Mouse (Mus musculus): ENCODE results near the gene Prr3.
"Not testable (repeated sequence)": the region's sequence is repeated elsewhere in the genome, so short reads cannot be mapped to it uniquely, and the experiment has no call there.

The Prr3 gene

DNA sequence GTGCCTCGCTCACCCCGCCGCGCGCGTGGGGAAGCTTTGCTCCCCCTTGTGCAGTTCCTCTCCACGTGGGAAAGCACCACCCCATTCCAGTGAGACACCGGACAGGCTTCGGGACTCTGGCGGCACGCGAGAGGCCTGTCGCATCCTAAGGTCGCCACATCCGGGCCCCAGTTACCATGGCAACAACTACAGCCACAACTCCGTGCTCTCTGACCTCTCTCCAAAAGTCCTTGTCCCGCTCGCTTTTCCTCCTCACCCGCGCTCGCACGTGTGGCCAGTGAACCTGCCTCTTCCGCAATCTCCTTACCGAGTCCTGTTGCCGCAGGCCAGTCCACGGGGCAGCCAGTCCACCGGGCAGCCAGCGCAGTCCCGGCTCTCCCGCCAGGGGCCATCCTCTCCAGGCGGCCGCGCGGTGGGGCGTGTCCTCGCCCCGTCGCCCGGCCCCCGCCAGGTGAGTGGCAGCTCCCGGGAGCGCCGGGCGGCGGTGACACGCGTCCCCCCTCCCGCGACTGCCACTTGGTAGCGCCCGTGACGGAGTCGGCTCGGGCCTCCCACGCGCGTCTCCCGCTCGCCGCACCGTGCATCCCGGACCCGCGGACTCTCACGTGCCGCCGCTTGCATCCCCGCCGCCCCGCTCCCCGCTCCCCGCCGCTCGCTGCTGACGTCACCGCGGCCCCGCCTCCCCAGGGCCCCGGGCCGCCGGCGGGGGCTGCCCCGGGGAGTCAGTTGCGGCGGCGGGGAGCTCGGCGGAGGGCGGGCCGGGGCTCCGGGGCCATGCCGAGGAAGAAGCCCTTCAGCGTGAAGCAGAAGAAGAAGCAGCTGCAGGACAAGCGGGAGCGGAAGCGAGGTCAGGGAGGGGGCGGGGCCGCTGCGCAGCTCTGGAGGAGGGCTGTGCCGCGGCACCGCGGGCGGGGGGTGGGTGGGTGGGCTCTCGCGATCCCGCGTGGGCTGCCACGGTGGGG lies at the start of gene Prr3, which contains the start of gene Gnl1:
Prr3 (minus strand) TSS at position 836 of the 962 bp plus-strand sequence.
Gnl1 (plus strand) TSS at position 451 of the 962 bp plus-strand sequence.
- DNase-seq (ENCODE audit: extremely low read depth, insufficient read length, low spot score) = peak; percentile 96

DNA sequence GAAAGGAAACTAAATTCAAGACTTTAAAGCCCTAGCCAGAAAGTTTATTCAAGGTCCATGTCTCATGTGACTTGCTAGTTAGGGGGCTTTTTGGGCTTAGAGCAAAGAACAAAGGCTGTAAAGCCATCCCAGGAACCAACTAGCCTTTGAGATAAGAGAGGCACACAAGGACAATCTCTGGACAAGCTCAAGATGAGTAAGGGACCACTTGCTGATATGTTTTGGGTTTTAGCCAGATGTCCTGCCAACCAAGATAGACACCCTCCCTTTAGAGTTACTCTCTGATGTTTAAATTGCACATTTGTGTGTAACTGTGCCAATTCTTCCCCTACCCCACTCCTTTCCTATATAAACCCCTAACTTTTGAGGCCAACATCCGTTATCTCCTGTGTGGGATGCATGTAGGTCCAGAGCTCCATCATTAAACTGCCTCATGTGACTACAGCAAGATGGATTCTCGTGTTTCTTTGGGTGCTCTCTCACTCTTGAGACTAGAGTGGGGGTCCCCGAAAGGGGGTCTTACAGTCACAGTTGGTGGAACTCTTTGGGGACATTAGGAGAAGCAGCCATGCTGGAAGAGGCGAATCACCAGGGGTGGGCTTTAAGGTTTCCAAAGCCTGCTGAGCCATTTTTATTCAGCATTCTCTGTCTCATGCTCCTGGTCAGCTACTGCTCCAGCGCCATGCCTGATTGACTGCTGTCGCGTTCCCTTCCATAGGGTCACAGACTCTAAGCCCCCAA lies 49.0 kb upstream of the Prr3 start:
- DNase-seq (ENCODE audit: extremely low read depth, insufficient read length, low spot score) = no peak

DNA sequence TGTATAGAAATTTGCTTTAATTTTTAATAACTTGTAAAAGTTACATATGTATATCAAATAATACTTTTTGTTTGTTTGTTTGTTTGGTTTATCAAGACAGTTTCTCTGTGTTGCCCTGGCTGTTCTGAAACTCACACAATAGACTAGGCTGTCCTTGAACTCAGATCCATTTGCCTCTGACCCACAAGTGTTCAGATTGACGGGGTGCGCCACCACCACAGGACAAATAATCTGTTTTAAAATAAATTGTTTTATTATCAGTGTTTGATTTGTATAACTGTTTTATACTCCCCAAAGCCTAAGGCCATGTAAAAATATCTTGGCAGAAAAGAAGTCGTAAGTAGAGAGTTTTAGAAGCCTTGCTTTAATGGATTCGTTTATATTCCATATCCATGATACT lies 47.6 kb upstream of the Prr3 start:
- DNase-seq (ENCODE audit: extremely low read depth, insufficient read length, low spot score) = no peak

GRCm38 (mm10) chr17:36025901-36026300 lies 45.9 kb upstream of the Prr3 start:
- no peak for DNase-seq (ENCODE audit: extremely low read depth, insufficient read length, low spot score)

DNA sequence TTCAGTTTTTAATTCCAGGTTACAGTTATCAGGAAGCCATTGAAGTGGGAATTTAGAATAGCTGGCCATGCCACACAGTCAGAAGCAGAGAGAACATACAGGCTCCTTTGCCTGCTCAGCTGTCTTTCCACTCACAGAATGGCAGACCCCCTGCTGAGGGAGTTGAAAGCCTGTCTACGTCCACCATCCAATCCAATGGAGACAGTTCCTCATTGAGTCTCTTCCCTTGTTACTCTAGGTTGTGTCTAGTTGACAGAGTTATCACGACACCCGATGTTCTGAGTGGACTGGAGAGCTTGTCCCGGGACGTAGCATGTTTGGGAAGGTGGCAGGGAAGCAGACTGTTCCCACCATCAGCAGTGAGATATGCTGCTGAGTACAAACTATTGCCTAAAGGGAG lies 45.2 kb upstream of the Prr3 start:
- DNase-seq (ENCODE audit: extremely low read depth, insufficient read length, low spot score) = no peak

DNA sequence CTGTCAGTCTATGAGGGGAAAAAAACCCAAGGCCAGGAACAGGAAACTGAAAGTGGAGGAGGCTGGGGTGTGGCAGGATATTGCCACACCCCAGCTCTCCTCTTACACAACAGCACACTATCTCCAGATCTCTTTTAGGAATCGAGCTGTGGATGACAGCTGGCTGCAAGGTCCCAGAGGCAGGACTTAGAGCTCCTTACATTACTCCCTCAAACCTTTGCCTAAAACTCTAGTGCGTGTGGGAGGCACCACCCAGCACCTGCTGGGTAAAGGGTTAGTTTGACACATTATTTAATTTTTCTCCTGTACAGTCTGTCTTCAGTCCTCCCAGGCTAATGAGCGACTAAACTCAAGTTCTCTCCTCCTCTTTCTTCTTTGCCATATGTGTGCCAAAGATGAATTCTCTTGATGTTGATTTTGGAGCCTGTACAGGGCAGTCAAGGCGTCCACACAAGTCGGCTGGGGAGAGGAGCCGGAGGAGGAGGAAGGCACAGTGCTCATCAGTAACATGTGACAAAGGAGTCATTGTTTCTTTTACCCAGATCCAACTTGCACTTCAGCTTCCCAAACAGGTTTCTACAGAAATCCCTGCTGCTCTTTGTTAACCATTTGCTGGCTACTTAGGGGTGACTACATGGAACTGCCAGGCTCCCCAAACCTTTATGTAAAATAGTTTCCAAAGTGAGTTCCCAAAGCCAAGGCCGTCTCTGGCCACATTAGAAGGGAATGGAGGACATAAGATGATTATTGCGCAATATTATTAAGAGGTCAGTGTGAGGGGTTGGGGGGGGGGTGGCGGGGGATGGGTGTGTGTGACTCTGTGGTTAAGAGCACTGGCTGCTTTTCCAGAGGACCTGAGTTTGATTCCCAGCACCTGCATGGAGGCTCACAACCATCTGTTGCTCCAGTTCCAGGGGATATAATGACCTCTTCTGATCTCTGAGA lies 43.9 kb upstream of the Prr3 start:
- DNase-seq (ENCODE audit: extremely low read depth, insufficient read length, low spot score) = peak; percentile 82

- no peak for DNase-seq (ENCODE audit: extremely low read depth, insufficient read length, low spot score)
Observed at GRCm38 (mm10) chr17:36022922-36023321, 42.9 kb upstream of the Prr3 start.

DNA sequence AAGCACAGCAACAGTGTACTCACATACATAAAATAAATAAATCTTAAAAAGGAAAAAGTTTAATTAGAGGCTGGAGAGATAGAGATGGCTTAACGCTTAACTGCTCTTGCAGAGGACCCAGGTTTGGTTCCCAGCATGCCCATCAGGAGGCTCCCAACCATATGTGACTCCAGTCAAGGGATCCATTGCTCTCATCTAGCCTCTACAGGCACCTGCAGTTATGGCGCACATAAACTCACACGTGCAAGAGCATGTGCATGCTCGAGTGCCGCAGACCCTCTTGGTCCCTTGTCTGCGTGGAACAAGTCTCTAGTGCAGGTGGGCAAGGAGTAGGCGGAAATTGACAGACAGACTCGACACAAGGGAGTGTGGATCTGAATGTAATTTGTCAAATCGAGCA lies 42.1 kb upstream of the Prr3 start:
- no peak for DNase-seq (ENCODE audit: extremely low read depth, insufficient read length, low spot score)

- no peak for DNase-seq (ENCODE audit: extremely low read depth, insufficient read length, low spot score)
Observed at GRCm38 (mm10) chr17:36021309-36021708, 41.3 kb upstream of the Prr3 start.

GRCm38 (mm10) chr17:36020191-36021073 lies 40.4 kb upstream of the Prr3 start, which contains the start of gene H2-T24:
Gene H2-T24 (minus strand): TSS chr17:36020560.
- peak; percentile 63 for DNase-seq (ENCODE audit: extremely low read depth, insufficient read length, low spot score)

- DNase-seq (ENCODE audit: extremely low read depth, insufficient read length, low spot score) = no peak
Observed at GRCm38 (mm10) chr17:36019519-36019918, 39.5 kb upstream of the Prr3 start.

GRCm38 (mm10) chr17:36018979-36019378 lies 38.9 kb upstream of the Prr3 start:
- no peak for DNase-seq (ENCODE audit: extremely low read depth, insufficient read length, low spot score)

GRCm38 (mm10) chr17:36017046-36017445 lies 37.0 kb upstream of the Prr3 start:
- no peak for DNase-seq (ENCODE audit: extremely low read depth, insufficient read length, low spot score)

- DNase-seq (ENCODE audit: extremely low read depth, insufficient read length, low spot score) = no peak
Observed at GRCm38 (mm10) chr17:36014977-36015376, 34.9 kb upstream of the Prr3 start.

DNA sequence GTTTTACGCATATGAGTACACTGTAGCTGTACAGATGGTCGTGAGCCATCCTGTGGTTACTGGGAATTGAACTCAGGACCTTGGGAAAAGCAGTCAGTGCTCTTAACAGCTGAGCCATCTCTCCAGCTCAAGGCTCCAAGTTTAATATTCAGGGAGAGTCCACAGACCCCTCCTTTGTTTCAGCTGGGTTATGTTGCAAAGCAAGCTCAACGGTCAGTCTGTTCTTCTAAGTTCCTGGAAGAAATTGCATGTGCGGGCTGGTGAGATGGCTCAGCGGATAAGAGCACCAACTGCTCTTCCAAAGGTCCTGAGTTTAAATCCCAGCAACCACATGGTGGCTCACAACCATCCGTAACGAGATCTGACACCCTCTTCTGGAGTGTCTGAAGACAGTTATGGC lies 24.4 kb upstream of the Prr3 start:
- not testable (repeated sequence) for DNase-seq (ENCODE audit: extremely low read depth, insufficient read length, low spot score)

GRCm38 (mm10) chr17:36003331-36003730 lies 23.3 kb upstream of the Prr3 start:
- DNase-seq (ENCODE audit: extremely low read depth, insufficient read length, low spot score) = no peak

GRCm38 (mm10) chr17:36001966-36002365 lies 21.9 kb upstream of the Prr3 start:
- peak; percentile 78 for DNase-seq (ENCODE audit: extremely low read depth, insufficient read length, low spot score)

DNA sequence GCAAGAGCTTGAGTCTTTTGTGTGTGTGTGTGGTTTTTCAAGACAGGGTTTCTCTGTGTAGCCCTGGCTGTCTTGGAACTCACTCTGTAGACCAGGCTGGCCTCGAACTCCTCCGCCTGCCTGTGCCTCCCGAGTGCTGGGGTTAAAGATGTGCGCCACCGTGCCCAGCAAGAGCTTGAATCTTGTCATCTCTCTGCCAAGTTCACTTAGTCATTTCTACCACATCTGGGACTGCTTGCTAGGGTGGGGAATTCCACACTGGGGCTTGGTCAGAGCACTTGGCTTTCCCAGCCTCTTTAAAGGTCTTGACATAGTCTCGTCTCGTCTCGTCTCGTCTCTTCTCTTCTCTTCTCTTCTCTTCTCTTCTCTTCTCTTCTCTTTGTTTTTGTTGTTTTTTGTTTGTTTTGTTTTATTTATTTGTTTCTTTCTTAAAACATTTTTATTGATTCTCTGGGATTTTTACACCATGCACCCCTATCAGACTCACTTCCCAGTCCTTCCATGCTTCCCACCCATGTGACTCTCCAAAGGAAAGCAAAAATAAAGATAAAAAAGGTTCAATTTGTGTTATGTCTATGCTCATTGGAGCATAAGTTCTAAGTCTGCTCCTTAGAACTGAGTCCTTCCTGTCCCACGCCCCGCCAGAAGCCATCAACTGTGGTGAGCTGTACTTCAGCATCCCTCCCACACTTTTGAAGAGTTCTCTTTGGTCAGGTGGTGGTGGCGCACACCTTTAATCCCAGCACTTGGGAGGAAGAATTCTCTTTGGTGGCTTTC lies 21.3 kb upstream of the Prr3 start:
- DNase-seq (ENCODE audit: extremely low read depth, insufficient read length, low spot score) = peak; percentile 81

DNA sequence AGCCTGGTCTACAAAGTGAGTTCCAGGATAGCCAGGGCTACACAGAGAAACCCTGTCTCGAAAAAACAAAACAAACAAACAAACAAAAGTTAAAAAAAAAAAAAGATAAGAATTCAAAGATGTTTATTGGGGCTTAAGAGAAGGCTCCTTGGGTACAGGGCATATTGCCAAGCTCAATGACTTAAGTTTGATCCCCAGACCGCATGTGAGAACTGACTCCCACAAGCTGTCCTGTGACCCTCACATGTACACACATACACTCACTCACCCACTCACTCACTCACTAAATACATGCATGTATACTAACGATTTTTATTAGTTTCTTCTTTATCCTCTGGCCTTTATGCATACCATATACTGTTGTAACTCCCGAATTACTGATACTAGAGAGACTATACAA lies 20.3 kb upstream of the Prr3 start:
- DNase-seq (ENCODE audit: extremely low read depth, insufficient read length, low spot score) = no peak
